Mouse (Mus musculus) limb, embryonic 15.5 days (tissue): ENCODE measurements around the gene Sertad1. TPM values are rescaled to one million over a fixed set of nuclear protein-coding genes. Genes with fewer than 3 reads are reported as not detected.

Experiments used
- ATAC-seq: fragments of 200-750 bp; cut with Nextera tagmentation; 2 replicates; pipeline ENCODE4 v1.8.0; 2017; ENCODE audit warnings: low read depth, moderate TSS enrichment; ENCODE audit not compliant: insufficient number of reproducible peaks, low FRiP score, low TSS enrichment
- H3K27ac ChIP-seq: fragments of 300-500 bp; sonication (generic); 2 replicates; pipeline ENCODE4 v1.5.1; 2015; ENCODE audit warnings: moderate library complexity, mild to moderate bottlenecking, inconsistent platforms
- H3K27me3 ChIP-seq: fragments of 300-500 bp; sonication (generic); 2 replicates; pipeline ENCODE4 v1.6.1; 2015; ENCODE audit warnings: inconsistent platforms
- H3K36me3 ChIP-seq: fragments of 300-500 bp; sonication (generic); 2 replicates; pipeline ENCODE4 v1.6.1; 2015; ENCODE audit warnings: inconsistent platforms
- H3K4me1 ChIP-seq: fragments of 300-500 bp; sonication (generic); 2 replicates; pipeline ENCODE4 v1.6.1; 2015; ENCODE audit warnings: inconsistent platforms
- H3K4me2 ChIP-seq: fragments of 300-500 bp; sonication (generic); 2 replicates; pipeline ENCODE4 v1.6.1; 2015; ENCODE audit warnings: mild to moderate bottlenecking, inconsistent platforms
- H3K4me3 ChIP-seq: fragments of 300-500 bp; sonication (generic); 2 replicates; pipeline ENCODE4 v1.5.1; 2015; ENCODE audit warnings: mild to moderate bottlenecking, inconsistent platforms
- H3K9ac ChIP-seq: fragments of 300-500 bp; sonication (generic); 2 replicates; pipeline ENCODE4 v1.6.1; 2015; ENCODE audit warnings: inconsistent platforms
- H3K9me3 ChIP-seq: fragments of 300-500 bp; sonication (generic); 2 replicates; pipeline ENCODE4 v1.6.1; 2016; ENCODE audit warnings: inconsistent platforms
- WGBS: fragments of 180-500 bp; shearing (Covaris S2); methylation state at CpG from one replicate; pipeline ENCODE4 v1.1.7; 2015; 5-methylcytosine and 5-hydroxymethylcytosine counted together
- polyA plus RNA-seq: library from polyadenylated mRNA; unstranded; fragments of >200 nt; fragmentation: Nextera tagmentation; extraction: Ambion mirVana; gene quantifications from 2 replicates; pipeline ENCODE4 v1.2.1, GENCODE M21; 2015

Gene Sertad1
- polyA plus RNA-seq, 1 experiment from 2014 or later: 44.6 TPM

GRCm38 (mm10) chr7:27454461-27455121 lies 32.1 kb upstream of the Sertad1 start:
- Histone ChIP-seq H3K27me3 (no peaks in the 10 kb centered on the region), H3K4me2 (no peak overlapping the region), H3K9me3 (no peaks in the 10 kb centered on the region), H3K27ac (no peak overlapping the region), H3K9ac (no peak overlapping the region), H3K4me1 (0 out of 2 replicates have a peak, but pooled peaks cover under 1% of the 10 kb centered on the region), H3K4me3 (no peak overlapping the region), H3K36me3 (0 out of 2 replicates have a peak, but pooled peaks cover 2% of the 10 kb centered on the region)
- WGBS: 77% methylated on average over 10 of the region's 10 CpGs
- no peak for ATAC-seq

- Histone ChIP-seq H3K9ac (no peak overlapping the region), H3K4me1 (no peaks in the 10 kb centered on the region), H3K36me3 (0 out of 2 replicates have a peak, but pooled peaks cover 4% of the 10 kb centered on the region), H3K9me3 (no peaks in the 10 kb centered on the region), H3K27me3 (no peaks in the 10 kb centered on the region), H3K4me3 (no peak overlapping the region), H3K4me2 (no peak overlapping the region), H3K27ac (no peak overlapping the region)
- 89% methylated on average over 3 of the region's 3 CpGs for WGBS
- no peak for ATAC-seq
Observed at GRCm38 (mm10) chr7:27455273-27455672, 31.4 kb upstream of the Sertad1 start.

GRCm38 (mm10) chr7:27458614-27459013 lies 28.1 kb upstream of the Sertad1 start:
- Histone ChIP-seq H3K4me2 (no peak overlapping the region), H3K4me3 (no peak overlapping the region), H3K4me1 (no peaks in the 10 kb centered on the region), H3K27ac (no peak overlapping the region), H3K9me3 (no peaks in the 10 kb centered on the region), H3K9ac (no peak overlapping the region), H3K36me3 (0 out of 2 replicates have a peak, but pooled peaks cover 4% of the 10 kb centered on the region), H3K27me3 (no peaks in the 10 kb centered on the region)
- no peak for ATAC-seq
- 91% methylated on average over 4 of the region's 4 CpGs for WGBS

- H3K4me1 ChIP-seq: no peaks in the 10 kb centered on the region
- no peak overlapping the region for H3K27ac ChIP-seq
- no peaks in the 10 kb centered on the region for H3K9me3 ChIP-seq
- H3K9ac ChIP-seq: no peak overlapping the region
- no peak overlapping the region for H3K4me3 ChIP-seq
- H3K36me3 ChIP-seq: 0 out of 2 replicates have a peak, but pooled peaks cover 4% of the 10 kb centered on the region
- H3K4me2 ChIP-seq: no peak overlapping the region
- WGBS: 86% methylated on average over 5 of the region's 5 CpGs
- no peak for ATAC-seq
- H3K27me3 ChIP-seq: no peaks in the 10 kb centered on the region
Observed at GRCm38 (mm10) chr7:27459640-27460039, 27.1 kb upstream of the Sertad1 start.

GRCm38 (mm10) chr7:27460477-27460876 lies 26.2 kb upstream of the Sertad1 start:
- H3K27me3 ChIP-seq: no peaks in the 10 kb centered on the region
- ATAC-seq: no peak
- no peak overlapping the region for H3K4me3 ChIP-seq
- H3K4me1 ChIP-seq: no peaks in the 10 kb centered on the region
- no peak overlapping the region for H3K4me2 ChIP-seq
- 70% methylated on average over 6 of the region's 6 CpGs for WGBS
- H3K27ac ChIP-seq: no peak overlapping the region
- 0 out of 2 replicates have a peak, but pooled peaks cover 4% of the 10 kb centered on the region for H3K36me3 ChIP-seq
- no peak overlapping the region for H3K9ac ChIP-seq
- H3K9me3 ChIP-seq: no peaks in the 10 kb centered on the region

- H3K9ac ChIP-seq: no peak overlapping the region
- no peaks in the 10 kb centered on the region for H3K27me3 ChIP-seq
- H3K9me3 ChIP-seq: no peaks in the 10 kb centered on the region
- no peak overlapping the region for H3K4me3 ChIP-seq
- ATAC-seq: no peak
- H3K27ac ChIP-seq: no peak overlapping the region
- H3K36me3 ChIP-seq: no peaks in the 10 kb centered on the region
- 46% methylated on average over 4 of the region's 4 CpGs for WGBS
- no peak overlapping the region for H3K4me2 ChIP-seq
- H3K4me1 ChIP-seq: peaks cover 3% of the 10 kb centered on the region
Observed at GRCm38 (mm10) chr7:27467648-27468047, 19.1 kb upstream of the Sertad1 start.

GRCm38 (mm10) chr7:27471390-27472120 lies 15.2 kb upstream of the Sertad1 start:
- Histone ChIP-seq H3K9ac (no peak overlapping the region), H3K4me1 (peaks cover 12% of the 10 kb centered on the region), H3K4me3 (no peak overlapping the region), H3K9me3 (no peaks in the 10 kb centered on the region), H3K27me3 (no peaks in the 10 kb centered on the region), H3K27ac (no peak overlapping the region), H3K36me3 (peaks cover 10% of the 10 kb centered on the region), H3K4me2 (no peak overlapping the region)
- WGBS: 86% methylated on average over 11 of the region's 11 CpGs
- ATAC-seq: no peak

GRCm38 (mm10) chr7:27472596-27472995 lies 14.1 kb upstream of the Sertad1 start:
- H3K4me2 ChIP-seq: peak overlapping the region; percentile 24
- H3K4me1 ChIP-seq: peaks cover 12% of the 10 kb centered on the region
- 44% methylated on average over 7 of the region's 7 CpGs for WGBS
- H3K4me3 ChIP-seq: peak overlapping the region; percentile 65
- no peak for ATAC-seq
- peak overlapping the region; percentile 97 for H3K27ac ChIP-seq
- H3K9ac ChIP-seq: no peak overlapping the region
- peaks cover 16% of the 10 kb centered on the region for H3K36me3 ChIP-seq
- H3K9me3 ChIP-seq: no peaks in the 10 kb centered on the region
- no peaks in the 10 kb centered on the region for H3K27me3 ChIP-seq

- Histone ChIP-seq H3K27ac (peak within 1 kb of the TSS; percentile 97), H3K36me3 (peaks cover 22% of the 10 kb centered on the region), H3K9me3 (no peaks in the 10 kb centered on the region), H3K4me2 (peak within 1 kb of the TSS; percentile 59), H3K27me3 (no peaks in the 10 kb centered on the region), H3K9ac (peak within 1 kb of the TSS; percentile 72), H3K4me3 (peak within 1 kb of the TSS; percentile 65), H3K4me1 (peaks cover 12% of the 10 kb centered on the region)
- ATAC-seq: peak; percentile 93
- under 1% methylated on average over 34 of the region's 36 CpGs for WGBS
Observed at GRCm38 (mm10) chr7:27473156-27473834, 13.4 kb upstream of the Sertad1 start, which contains the start of gene Sertad3. Gene Sertad3 (plus strand): TSS chr7:27473768.

GRCm38 (mm10) chr7:27473835-27474489 lies 12.7 kb upstream of the Sertad1 start:
- Histone ChIP-seq H3K4me1 (peaks cover 12% of the 10 kb centered on the region), H3K27me3 (no peaks in the 10 kb centered on the region), H3K9me3 (no peaks in the 10 kb centered on the region), H3K4me2 (peak overlapping the region; percentile 59), H3K9ac (peak overlapping the region; percentile 72), H3K27ac (peak overlapping the region; percentile 97), H3K4me3 (peak overlapping the region; percentile 65), H3K36me3 (peaks cover 26% of the 10 kb centered on the region)
- ATAC-seq: no peak
- WGBS: under 1% methylated on average over 34 of the region's 34 CpGs

- peaks cover 12% of the 10 kb centered on the region for H3K4me1 ChIP-seq
- under 1% methylated on average over 23 of the region's 23 CpGs for WGBS
- no peaks in the 10 kb centered on the region for H3K27me3 ChIP-seq
- peak; percentile 80 for ATAC-seq
- no peaks in the 10 kb centered on the region for H3K9me3 ChIP-seq
- H3K27ac ChIP-seq: peak overlapping the region; percentile 97
- peak overlapping the region; percentile 59 for H3K4me2 ChIP-seq
- H3K36me3 ChIP-seq: peaks cover 26% of the 10 kb centered on the region
- H3K9ac ChIP-seq: peak overlapping the region; percentile 72
- H3K4me3 ChIP-seq: peak overlapping the region; percentile 65
Observed at GRCm38 (mm10) chr7:27474490-27474954, 12.2 kb upstream of the Sertad1 start.
